Mouse (Mus musculus) liver, adult 2 months (tissue): Measurements from ENCODE around the gene Syngr2.

Experiments used
- CTCF ChIP-seq: fragments of 200-500 bp; IDR thresholded peaks from 2 replicates; pipeline ENCODE4 v1.5.1; 2011; ENCODE audit warnings: low read depth, low read length, control low read depth
- POLR2A ChIP-seq: fragments of 200-500 bp; IDR thresholded peaks from 2 replicates; pipeline ENCODE4 v1.6.1; 2011; ENCODE audit warnings: low read length, control low read depth; ENCODE audit not compliant: insufficient read depth; ENCODE audit errors: extremely low read depth

DNA sequence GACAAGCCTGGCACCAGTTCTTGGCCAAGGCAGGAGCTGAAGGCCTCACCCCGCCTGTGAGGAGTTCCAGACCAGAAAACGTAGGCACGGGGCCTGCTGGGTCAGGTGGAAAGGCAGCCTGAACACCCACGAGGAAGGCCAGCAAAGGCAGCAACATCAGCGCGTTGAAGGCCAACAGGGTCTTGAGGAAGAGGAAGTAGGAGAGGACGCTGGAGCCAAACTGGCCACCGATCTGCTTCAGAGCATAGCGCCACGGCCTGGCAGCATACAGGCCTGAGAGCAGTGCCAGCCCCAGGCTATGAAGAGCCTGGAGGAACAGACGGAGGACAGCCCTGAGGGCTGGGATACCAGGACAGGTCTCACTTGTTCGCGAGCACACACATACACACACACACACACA is 33.9 kb upstream of the Syngr2 start:
- TF ChIP-seq CTCF (no peak), POLR2A (no peak)
